Mouse (Mus musculus) layer of hippocampus, adult 8-10 months (tissue): Measurements from ENCODE around the gene Gdf11. TPM values are rescaled to one million over a fixed set of nuclear protein-coding genes. Genes with fewer than 3 reads are reported as not detected.

Source experiments
- DNase-seq, 2 experiments: peaks; one replicate each; pipeline ENCODE4 v3.0.0; 2022; ENCODE audit warnings: low spot score in 2 of 2
- total RNA-seq, 4 experiments: library from RNA; stranded (reverse); gene quantifications; 2 replicates each; pipeline ENCODE4 v1.2.4; 2022

The Gdf11 gene
- 10 to 100 TPM; 19.9 to 22.7 (median 22.3) TPM for total RNA-seq

GRCm38 (mm10) chr10:128891296-128892094 is at the start of gene Gdf11:
Gdf11 (minus strand) TSS chr10:128891718.
- DNase-seq = no peak

DNA sequence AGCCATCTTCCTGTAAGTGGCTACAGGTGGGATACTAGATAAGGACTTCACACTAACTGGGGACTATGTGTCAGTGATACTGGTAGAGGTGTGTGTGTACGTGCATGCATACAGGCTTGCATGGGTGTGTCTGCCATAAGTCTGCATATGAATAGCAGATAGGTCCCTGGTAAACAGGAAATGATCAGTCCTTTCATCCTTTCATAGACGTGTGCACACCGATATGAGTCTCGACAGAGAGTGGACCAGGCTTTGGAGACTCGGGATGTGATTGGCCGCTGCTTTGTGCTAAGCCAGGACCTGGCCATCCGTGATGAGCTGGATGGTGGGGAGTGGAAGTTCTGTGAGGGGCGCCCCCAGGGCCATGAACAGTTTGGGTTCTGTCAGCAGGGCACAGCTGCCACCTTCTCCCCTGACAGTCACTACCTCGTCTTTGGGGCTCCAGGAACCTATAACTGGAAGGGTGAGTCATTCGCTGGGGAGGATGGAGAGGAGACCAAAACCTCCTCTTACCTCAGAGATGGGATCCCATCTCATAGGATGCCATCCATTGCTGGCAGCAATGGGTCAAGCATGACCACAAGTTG is 49.0 kb upstream of the Gdf11 start:
- no peak for DNase-seq

DNA sequence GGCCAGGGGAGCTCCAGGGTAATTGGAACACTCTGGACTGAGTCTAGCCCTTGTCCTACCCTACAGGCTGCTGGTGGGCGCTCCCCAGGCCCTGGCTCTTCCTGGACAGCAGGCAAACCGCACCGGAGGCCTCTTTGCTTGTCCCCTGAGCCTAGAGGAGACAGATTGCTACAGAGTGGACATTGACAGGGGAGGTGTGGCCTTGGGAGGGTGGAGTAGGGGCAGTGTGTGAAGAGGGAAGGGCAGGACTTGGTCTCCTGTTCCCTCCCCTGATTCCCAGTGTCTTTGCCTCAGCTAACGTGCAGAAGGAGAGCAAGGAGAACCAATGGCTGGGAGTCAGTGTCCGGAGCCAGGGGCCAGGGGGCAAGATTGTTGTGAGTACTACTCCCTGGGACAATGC is 47.5 kb upstream of the Gdf11 start:
- DNase-seq = no peak

- DNase-seq = no peak
Measured at GRCm38 (mm10) chr10:128938457-128938856, 46.9 kb upstream of the Gdf11 start.

DNA sequence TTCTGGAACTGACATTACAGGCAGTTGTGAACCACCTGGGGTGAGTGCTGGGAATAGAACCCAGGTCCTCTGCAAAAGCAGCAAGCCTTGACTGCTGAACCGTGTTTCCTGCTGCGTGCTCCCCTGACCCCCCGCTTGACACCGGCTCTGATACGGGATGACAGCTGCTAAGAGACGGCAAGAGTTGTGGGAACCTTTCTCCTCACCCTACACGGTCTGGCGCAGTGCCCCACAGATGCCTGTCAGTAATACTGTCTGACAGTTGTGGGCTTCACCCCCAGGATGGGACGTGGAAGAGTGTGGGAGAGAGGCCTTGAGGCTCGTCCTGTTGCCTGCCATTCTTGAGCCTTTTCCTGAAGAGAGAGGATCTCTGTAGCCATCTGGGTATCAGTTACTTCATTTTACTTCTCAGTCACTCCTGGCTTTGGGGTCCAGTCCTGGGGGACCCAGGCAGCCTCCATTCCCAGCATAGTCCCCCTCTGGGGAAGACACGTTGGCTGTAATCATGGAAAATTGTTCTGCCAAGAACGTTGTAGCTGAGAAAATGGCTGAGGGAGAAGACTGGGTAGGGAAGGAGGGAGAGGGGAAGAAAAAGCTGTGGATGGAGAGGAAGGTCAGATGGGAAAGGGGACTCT is 46.4 kb upstream of the Gdf11 start:
- no peak for DNase-seq

GRCm38 (mm10) chr10:128935826-128936440 is 44.4 kb upstream of the Gdf11 start:
- DNase-seq = no peak

- DNase-seq = no peak
Measured at GRCm38 (mm10) chr10:128934997-128935787, 43.7 kb upstream of the Gdf11 start.

GRCm38 (mm10) chr10:128933976-128934721 is 42.6 kb upstream of the Gdf11 start:
- DNase-seq = no peak

DNA sequence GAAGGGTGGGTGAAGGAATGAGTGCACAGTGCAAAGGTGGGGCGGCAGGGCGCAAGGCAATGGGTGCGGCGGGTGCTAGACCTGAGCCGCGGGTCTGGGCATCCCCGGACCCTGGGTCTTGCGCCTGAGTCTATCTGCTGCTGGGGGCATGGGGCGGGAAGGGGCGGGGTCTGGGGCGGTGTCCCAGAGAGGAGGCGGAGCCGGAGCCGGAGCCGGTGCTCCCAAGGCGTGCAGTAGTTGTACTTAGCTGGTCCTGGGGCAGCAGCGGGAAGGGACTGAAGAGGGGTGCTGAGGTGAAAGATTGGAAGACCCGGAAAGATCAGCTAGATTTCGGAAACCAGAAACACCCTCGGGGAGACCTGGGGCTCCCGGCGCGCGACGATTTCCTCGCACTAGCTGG is 42.1 kb upstream of the Gdf11 start, which contains the start of gene Itga7:
TSS of gene Itga7 (plus strand) at position 245 of the 400 bp plus-strand sequence.
- no peak for DNase-seq

DNA sequence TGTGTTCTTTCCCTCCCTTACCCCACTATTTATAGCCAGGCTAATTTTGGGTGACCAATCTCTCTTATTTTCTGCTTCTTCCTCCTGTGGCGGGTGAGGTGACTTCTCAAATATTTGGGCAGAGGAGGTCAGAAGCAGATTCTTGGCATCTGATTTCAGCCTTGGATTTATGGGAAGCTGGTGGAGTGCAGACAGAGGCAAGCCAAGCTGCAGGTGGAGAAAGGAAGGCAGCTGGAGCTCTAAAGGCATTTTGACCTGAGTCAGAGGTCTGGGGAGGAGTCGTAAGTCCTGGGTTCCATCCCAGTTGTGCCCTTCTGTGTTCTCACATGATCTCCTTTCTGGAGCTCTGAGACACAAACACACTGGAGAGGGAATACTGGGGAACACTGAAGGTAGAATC is 39.9 kb upstream of the Gdf11 start:
- DNase-seq = no peak

DNA sequence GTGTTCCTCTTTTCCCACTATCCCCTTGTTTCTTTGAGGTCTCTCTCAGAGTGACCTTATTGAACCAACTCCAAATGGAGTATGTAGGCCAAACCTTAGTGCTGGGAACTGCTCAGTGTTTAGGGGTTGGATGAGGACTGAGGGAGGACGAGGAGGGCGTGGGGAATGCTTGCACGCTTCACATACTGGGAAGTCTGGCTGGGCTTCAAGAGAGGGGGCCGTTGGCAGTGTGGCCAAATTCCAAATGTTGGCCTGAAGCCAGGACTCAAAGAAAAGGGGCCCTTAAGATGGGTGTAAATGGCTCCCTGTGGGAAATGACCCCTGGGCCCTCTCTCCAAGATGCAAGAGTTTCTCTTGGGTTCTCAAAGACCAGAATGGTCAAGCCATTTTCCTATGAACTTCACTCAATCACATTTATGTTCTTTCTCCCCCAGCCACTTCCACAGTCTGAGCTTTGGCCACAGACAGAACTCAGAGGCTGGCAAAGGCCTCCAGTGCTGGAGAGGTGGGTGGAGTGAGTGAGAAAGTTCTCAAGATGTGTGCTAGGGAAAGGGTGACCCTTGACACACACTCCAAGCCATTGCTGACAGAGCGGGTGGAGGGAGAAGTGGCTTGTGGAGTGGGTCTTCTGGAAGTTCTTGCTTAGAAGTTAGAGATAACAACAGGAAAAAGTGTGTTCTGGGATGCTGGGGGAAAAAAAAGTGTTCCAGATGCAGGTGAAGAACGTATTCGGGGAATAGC is 38.3 kb upstream of the Gdf11 start:
- no peak for DNase-seq

- DNase-seq = no peak
Measured at GRCm38 (mm10) chr10:128928356-128928755, 36.8 kb upstream of the Gdf11 start.

- no peak for DNase-seq
Measured at GRCm38 (mm10) chr10:128923935-128924334, 32.4 kb upstream of the Gdf11 start, which contains the start of gene Bloc1s1. Bloc1s1 (minus strand) TSS chr10:128924035.

GRCm38 (mm10) chr10:128923013-128923691 is 31.6 kb upstream of the Gdf11 start:
- DNase-seq = peak; percentile 94

DNA sequence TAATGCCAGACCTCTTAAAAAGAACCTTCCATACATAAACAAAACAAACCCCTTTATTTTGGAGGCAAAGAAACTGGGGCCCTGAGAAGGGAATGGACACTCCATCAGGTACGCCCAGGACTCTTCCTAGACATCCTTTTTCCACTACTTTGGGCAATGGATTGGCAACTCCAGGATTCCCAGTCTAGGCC is 31.2 kb upstream of the Gdf11 start, which contains the start of gene Rdh5:
TSS of gene Rdh5 (minus strand) at position 67 of the 191 bp plus-strand sequence.
- no peak for DNase-seq

- no peak for DNase-seq
Measured at GRCm38 (mm10) chr10:128921883-128922821, 30.6 kb upstream of the Gdf11 start.

- DNase-seq = no peak
Measured at GRCm38 (mm10) chr10:128921251-128921650, 29.7 kb upstream of the Gdf11 start.

GRCm38 (mm10) chr10:128920736-128921161 is 29.2 kb upstream of the Gdf11 start:
- no peak for DNase-seq
